Mouse (Mus musculus): ENCODE data around the gene Nfix. TPM values are rescaled to one million over a fixed set of nuclear protein-coding genes. Genes with fewer than 3 reads are reported as not detected.
A peak's percentile ranks its signal among the peaks of the same experiment; 100 is the strongest.
"Not testable (repeated sequence)": the region's sequence is repeated elsewhere in the genome, so short reads cannot be mapped to it uniquely, and the experiment has no call there.

Gene Nfix
- polyA plus RNA-seq, 1 experiment from 2014 or later, result 36.6 TPM

DNA sequence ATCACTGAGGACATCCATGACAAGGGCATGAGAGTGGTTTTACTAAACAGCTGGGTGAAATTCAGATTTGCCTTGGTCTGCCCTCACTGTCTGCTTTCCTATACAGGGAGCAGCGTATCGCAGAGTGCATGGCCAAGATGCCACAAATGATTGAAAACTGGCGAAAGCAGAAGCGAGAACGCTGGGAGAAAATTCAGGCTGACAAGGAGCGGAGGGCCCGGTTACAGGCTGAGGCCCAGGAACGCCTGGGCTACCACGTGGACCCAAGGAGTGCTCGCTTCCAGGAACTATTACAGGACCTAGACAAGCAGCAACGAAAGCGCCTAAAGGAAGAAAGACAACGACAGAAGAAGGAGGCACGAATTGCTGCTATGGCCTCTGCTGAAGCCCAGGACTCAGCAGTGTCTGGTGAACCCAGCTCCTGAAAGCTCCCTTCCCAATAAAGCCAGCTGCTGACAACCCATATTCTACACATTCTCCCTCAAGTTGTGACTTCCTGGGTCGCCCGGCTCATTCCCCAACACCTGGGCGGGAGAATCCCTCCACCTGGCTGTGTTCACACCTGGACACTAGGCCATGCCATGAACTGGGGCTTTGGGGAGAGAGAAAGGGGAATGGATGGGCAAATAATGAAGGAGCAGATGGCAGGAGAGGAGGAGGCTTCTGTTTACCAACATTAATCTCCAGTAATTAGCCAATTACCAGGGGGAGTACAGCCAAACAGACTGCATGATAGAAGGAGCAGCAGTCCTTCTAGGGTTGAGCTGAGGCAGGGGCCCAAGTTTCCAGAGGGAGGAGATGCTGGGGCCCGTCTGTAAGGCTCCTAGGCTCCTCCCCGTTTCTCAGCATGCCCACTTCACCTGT lies 34.1 kb upstream of the Nfix start:
- Histone ChIP-seq H3K4me3 (ENCODE audit: low read depth, low read length) (no peak overlapping the region), H3K27ac (replicated peaks) (no peak overlapping the region; the same call in 1 of the 2 replicates), H3K9me3 (ENCODE audit: control insufficient read depth, low read length) (no peaks in the 10 kb centered on the region), H3K4me2 (replicated peaks; ENCODE audit: low read depth) (no peak overlapping the region), H3K27me3 (ENCODE audit: control insufficient read depth, insufficient read depth, low read length) (no peaks in the 10 kb centered on the region), H3K36me3 (ENCODE audit: control insufficient read depth, insufficient read depth, low read length) (peaks cover 22% of the 10 kb centered on the region), H3K4me1 (replicated peaks; ENCODE audit: control insufficient read depth, insufficient read depth) (no peaks in the 10 kb centered on the region), H3K9ac (ENCODE audit: low read length) (no peak overlapping the region)
- ATAC-seq (ENCODE audit: low FRiP score, low TSS enrichment) (no peak), DNase-seq (ENCODE audit: low spot score) (peak; percentile 14)
- TF ChIP-seq CTCF (IDR thresholded peaks at IDR 0.05; ENCODE audit: low read depth) (no peak), EP300 (optimal IDR thresholded peaks at IDR 0.05) (no peak)
- WGBS, result 80% methylated on average over 19 of the region's 19 CpGs

- ATAC-seq (ENCODE audit: low FRiP score, low TSS enrichment) (no peak), DNase-seq (ENCODE audit: low spot score) (peak; percentile 13)
- no peak overlapping the region; the same call in 1 of the 2 replicates for H3K27ac ChIP-seq (replicated peaks)
- peak overlapping the region; percentile 96 for H3K9ac ChIP-seq (ENCODE audit: low read length)
- no peaks in the 10 kb centered on the region for H3K4me1 ChIP-seq (replicated peaks; ENCODE audit: control insufficient read depth, insufficient read depth)
- 46% methylated on average over 10 of the region's 10 CpGs for WGBS
- TF ChIP-seq CTCF (IDR thresholded peaks at IDR 0.05; ENCODE audit: low read depth) (peak; percentile 51), EP300 (optimal IDR thresholded peaks at IDR 0.05) (no peak)
- H3K27me3 ChIP-seq (ENCODE audit: control insufficient read depth, insufficient read depth, low read length), result no peaks in the 10 kb centered on the region
- peak overlapping the region; percentile 99 for H3K4me3 ChIP-seq (ENCODE audit: low read depth, low read length)
- H3K36me3 ChIP-seq (ENCODE audit: control insufficient read depth, insufficient read depth, low read length), result peaks cover 22% of the 10 kb centered on the region
- peak overlapping the region; percentile 81 for H3K4me2 ChIP-seq (replicated peaks; ENCODE audit: low read depth)
- no peaks in the 10 kb centered on the region for H3K9me3 ChIP-seq (ENCODE audit: control insufficient read depth, low read length)
Measured at GRCm38 (mm10) chr8:84832759-84833742, 32.9 kb upstream of the Nfix start.

DNA sequence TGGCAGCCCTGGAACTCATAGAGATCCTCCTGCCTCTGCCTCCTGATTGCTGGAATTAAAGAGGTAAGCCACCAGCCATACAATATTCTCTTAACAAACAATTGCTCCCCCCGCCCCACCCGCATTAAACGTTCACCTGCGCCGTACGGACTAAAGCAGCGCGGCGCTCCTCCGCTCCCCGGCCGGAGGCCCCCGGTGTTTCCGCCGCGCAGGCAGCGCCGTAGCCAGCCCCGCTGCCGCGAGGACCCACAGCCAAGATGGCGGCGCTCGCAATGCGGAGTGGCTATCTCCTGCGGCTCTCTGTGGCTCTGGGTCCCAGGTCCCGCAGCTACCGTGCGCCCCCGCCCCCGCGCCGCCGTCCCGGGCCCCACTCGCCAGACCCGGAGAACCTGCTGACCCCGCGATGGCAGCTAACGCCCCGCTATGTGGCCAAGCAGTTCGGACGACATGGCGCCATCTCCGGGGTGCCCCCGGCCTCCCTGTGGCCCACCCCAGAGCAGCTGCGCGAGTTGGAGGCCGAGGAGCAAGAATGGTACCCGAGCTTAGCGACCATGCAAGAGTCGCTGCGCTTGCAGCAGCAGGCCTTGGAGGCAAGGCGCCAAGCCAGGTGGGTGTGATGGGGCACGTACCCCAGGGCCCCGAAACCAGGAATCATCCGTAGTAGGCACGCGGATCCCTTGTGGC lies 32.0 kb upstream of the Nfix start:
- peak overlapping the region; percentile 96 for H3K9ac ChIP-seq (ENCODE audit: low read length)
- H3K4me2 ChIP-seq (replicated peaks; ENCODE audit: low read depth), result peak overlapping the region; percentile 81
- H3K27me3 ChIP-seq (ENCODE audit: control insufficient read depth, insufficient read depth, low read length), result no peaks in the 10 kb centered on the region
- H3K27ac ChIP-seq (replicated peaks), result peak overlapping the region; percentile 95
- peak overlapping the region; percentile 99 for H3K4me3 ChIP-seq (ENCODE audit: low read depth, low read length)
- H3K9me3 ChIP-seq (ENCODE audit: control insufficient read depth, low read length), result no peaks in the 10 kb centered on the region
- peak; percentile 73 for ATAC-seq (ENCODE audit: low FRiP score, low TSS enrichment)
- no peaks in the 10 kb centered on the region for H3K4me1 ChIP-seq (replicated peaks; ENCODE audit: control insufficient read depth, insufficient read depth)
- peaks cover 17% of the 10 kb centered on the region for H3K36me3 ChIP-seq (ENCODE audit: control insufficient read depth, insufficient read depth, low read length)
- TF ChIP-seq EP300 (optimal IDR thresholded peaks at IDR 0.05), result no peak
- TF ChIP-seq CTCF (IDR thresholded peaks at IDR 0.05; ENCODE audit: low read depth), result no peak
- peak; percentile 85 for DNase-seq (ENCODE audit: low spot score)
- WGBS, result under 1% methylated on average over 58 of the region's 59 CpGs

DNA sequence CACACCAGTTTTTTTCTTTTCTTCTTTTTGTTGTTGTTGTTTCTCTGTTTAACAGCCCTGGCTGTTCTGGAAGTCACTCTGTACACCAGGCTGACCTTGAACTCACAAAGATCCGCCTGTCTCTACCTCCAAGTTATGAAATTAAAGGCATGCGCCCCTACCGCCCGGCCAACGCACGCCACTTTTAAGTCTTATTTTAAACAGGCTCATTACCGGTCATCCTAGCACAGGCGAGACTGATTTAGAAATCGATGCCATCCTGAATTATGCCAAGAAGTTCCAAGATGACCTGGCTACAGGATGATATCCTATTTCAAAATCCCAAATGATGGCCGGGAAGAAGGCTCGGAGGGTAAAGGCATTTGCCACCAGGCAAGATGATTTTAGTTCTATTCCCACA lies 31.3 kb upstream of the Nfix start, which contains the start of gene Gadd45gip1:
Gene Gadd45gip1, plus strand, starts transcription at position 33 of the 400 bp plus-strand sequence.
- no peaks in the 10 kb centered on the region for H3K4me1 ChIP-seq (replicated peaks; ENCODE audit: control insufficient read depth, insufficient read depth)
- peaks cover 11% of the 10 kb centered on the region for H3K36me3 ChIP-seq (ENCODE audit: control insufficient read depth, insufficient read depth, low read length)
- H3K27ac ChIP-seq (replicated peaks), result peak within 1 kb of the TSS; percentile 95
- peak within 1 kb of the TSS; percentile 99 for H3K4me3 ChIP-seq (ENCODE audit: low read depth, low read length)
- DNase-seq (ENCODE audit: low spot score), result no peak
- 0 out of 2 replicates have a peak, but pooled peaks have one; percentile 19 for ATAC-seq (ENCODE audit: low FRiP score, low TSS enrichment)
- peak within 1 kb of the TSS; percentile 96 for H3K9ac ChIP-seq (ENCODE audit: low read length)
- peak within 1 kb of the TSS; percentile 81 for H3K4me2 ChIP-seq (replicated peaks; ENCODE audit: low read depth)
- TF ChIP-seq EP300 (optimal IDR thresholded peaks at IDR 0.05) (no peak), CTCF (IDR thresholded peaks at IDR 0.05; ENCODE audit: low read depth) (peak; percentile 29; the same call in 1 of the 2 replicates)
- no peaks in the 10 kb centered on the region for H3K9me3 ChIP-seq (ENCODE audit: control insufficient read depth, low read length)
- WGBS, result 72% methylated on average over 11 of the region's 11 CpGs
- H3K27me3 ChIP-seq (ENCODE audit: control insufficient read depth, insufficient read depth, low read length), result no peaks in the 10 kb centered on the region

DNA sequence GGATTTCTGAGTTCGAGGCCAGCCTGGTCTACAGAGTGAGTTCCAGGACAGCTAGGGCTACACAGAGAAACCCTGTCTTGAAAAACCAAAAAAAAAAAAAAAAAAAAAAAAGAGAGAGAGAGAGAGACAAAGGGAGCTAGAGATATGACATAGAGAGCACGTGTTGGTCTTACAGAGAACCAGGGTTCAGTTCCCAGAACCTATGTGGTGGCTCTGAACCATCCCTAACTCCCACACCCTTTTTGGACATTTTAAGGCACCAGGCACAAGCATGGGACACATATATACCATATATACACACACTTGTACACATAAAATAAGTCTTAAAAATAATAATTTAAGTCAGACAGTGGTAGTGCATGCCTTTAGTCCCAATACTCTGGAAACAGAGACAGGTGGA lies 26.4 kb upstream of the Nfix start:
- not testable (repeated sequence) for H3K9ac ChIP-seq (ENCODE audit: low read length)
- 90% methylated on average over 1 of the region's 2 CpGs for WGBS

More for the DNA sequence above, 26.4 kb upstream of the Nfix start:
- H3K4me1 ChIP-seq (replicated peaks; ENCODE audit: control insufficient read depth, insufficient read depth); H3K27me3 ChIP-seq (ENCODE audit: control insufficient read depth, insufficient read depth, low read length); DNase-seq (ENCODE audit: low spot score); H3K4me2 ChIP-seq (replicated peaks; ENCODE audit: low read depth); H3K36me3 ChIP-seq (ENCODE audit: control insufficient read depth, insufficient read depth, low read length); H3K4me3 ChIP-seq (ENCODE audit: low read depth, low read length); ATAC-seq (ENCODE audit: low FRiP score, low TSS enrichment); H3K9me3 ChIP-seq (ENCODE audit: control insufficient read depth, low read length); H3K27ac ChIP-seq (replicated peaks): not testable (repeated sequence)

Measured in stomach, postnatal 0 days (tissue).